Mouse (Mus musculus) bone marrow macrophage, adult 2 months (primary cell): ENCODE data around the gene Ywhab. TPM values are rescaled to one million over a fixed set of nuclear protein-coding genes. Genes with fewer than 3 reads are reported as not detected.

Source experiments
- H3K27ac ChIP-seq: 2 replicates; pipeline ENCODE4 v1.5.1; 2012; ENCODE audit warnings: low read depth, low read length; ENCODE audit not compliant: insufficient read depth
- H3K4me1 ChIP-seq: 2 replicates; pipeline ENCODE4 v1.6.1; 2012; ENCODE audit warnings: low read length; ENCODE audit not compliant: control insufficient read depth, insufficient read depth
- H3K4me3 ChIP-seq: 2 replicates; pipeline ENCODE4 v1.5.1; 2012; ENCODE audit warnings: mild to moderate bottlenecking, low read length, moderate library complexity; ENCODE audit not compliant: insufficient read depth
- CTCF ChIP-seq: IDR thresholded peaks from 2 replicates; pipeline ENCODE4 v1.5.1; 2012; ENCODE audit warnings: low read depth, mild to moderate bottlenecking, low read length, moderate library complexity
- POLR2A ChIP-seq: IDR thresholded peaks from 2 replicates; pipeline ENCODE4 v1.6.1; 2012; ENCODE audit warnings: mild to moderate bottlenecking, low read depth, low read length, borderline replicate concordance
- polyA plus RNA-seq: library from polyadenylated mRNA; stranded (reverse); fragments of >200 nt; gene quantifications from 2 replicates; pipeline ENCODE4 v1.2.4, GENCODE M21; 2012; ENCODE audit not compliant: missing spikeins, insufficient read depth, insufficient read length

Gene Ywhab
- polyA plus RNA-seq, 1 experiment: 160 TPM

DNA sequence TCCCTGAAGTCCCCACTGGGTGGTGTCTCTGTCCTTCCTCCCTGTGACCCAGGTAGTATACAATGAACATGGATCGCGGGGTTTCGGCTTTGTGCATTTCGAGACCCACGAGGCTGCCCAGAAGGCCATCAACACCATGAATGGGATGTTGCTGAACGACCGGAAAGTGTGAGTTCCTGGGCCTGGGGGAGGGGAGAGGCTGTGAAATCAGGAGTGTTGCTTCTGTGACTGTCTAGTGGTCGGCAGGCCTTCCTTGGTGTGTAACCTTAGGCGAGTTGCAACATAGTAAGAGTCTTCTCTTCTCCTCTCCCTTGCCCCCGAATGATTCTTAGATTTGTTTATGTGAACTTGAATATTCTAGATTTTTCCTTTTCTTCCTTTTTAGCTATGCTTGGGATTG, 36.4 kb downstream of the Ywhab start:
- no peak overlapping the region for H3K4me3 ChIP-seq
- H3K4me1 ChIP-seq: no peaks in the 10 kb centered on the region
- no peak overlapping the region for H3K27ac ChIP-seq
- no peak for TF ChIP-seq POLR2A
- no peak for TF ChIP-seq CTCF

DNA sequence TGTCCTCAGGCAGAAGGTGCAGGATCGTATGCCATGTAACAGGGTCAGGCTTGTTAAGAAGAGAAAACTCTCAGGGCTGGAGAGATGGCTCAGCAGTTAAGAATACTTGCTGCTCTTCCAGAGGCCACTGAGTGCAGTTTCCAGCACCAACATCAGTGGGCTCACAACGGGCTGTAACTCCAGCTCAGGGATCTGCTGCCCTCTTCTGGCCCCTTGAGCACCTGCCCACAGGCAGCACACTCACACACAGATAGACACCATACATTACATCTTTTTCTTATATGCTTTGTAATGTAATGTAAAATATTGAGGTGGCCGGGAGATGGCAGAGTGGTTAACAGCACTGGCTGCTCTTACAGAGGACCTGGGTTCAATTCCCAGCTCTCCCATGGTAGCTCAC, 38.2 kb downstream of the Ywhab start:
- H3K27ac ChIP-seq: no peak overlapping the region
- no peak overlapping the region for H3K4me3 ChIP-seq
- no peaks in the 10 kb centered on the region for H3K4me1 ChIP-seq
- TF ChIP-seq CTCF (no peak), POLR2A (no peak)

DNA sequence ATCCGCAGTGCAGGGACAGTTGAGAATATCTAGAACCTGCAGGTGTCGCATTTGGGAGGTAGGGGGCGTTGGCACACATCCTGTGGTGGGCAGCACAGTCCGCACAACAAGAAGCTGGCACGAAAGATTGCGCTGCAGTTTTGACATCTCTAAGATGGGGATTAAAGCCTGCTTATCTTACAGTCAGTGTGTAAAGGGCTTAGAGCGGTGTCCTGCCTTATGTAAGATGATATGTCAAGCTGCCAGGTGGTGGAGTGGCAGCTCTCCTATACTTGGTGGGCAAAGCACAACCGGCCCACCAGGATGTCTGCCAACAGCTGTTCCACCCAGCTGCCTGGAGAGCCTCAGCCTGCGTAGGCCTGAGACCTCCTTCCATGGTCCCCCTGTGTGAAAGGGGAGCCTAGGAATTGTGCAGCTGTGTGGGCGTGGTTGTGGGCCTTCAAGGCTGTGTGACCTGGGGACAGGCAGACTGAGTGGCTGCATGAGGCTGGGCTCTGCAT, 41.8 kb downstream of the Ywhab start:
- Histone ChIP-seq H3K4me1 (peaks cover 7% of the 10 kb centered on the region; the same call in 1 of the 2 replicates), H3K4me3 (no peak overlapping the region), H3K27ac (no peak overlapping the region)
- TF ChIP-seq POLR2A (no peak), CTCF (no peak)

DNA sequence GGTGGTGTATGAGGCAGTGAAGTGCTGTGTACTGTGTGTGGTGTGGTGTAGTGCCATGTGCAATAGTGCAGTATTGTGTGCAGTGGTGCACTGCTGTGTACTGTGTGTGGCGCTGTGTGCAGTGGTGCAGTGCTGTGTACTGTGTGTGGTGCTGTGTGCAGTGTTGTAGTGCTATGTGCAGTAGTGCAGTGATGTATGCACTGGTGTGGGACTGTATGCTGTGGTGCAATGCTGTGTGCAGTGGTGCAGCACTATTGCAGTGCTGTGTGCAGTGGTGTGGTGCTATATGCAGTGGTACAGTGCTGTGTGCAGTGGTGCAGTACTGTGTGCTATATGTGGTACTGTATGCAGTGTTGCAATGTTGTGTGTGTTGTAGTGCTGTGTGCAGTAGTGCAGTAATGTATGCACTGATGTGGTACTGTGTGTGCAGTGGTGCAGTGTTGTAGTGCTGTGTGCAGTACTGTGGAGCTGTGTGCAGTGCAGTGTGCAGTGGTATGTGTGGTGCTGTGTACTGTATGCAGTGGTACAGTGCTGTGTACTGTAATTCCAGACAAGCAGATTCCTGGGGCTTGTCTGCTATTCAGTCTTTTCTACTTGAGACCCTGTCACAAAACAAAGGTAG, 43.8 kb downstream of the Ywhab start:
- Histone ChIP-seq H3K4me3 (no peak overlapping the region), H3K27ac (no peak overlapping the region), H3K4me1 (peaks cover 7% of the 10 kb centered on the region; the same call in 1 of the 2 replicates)
- TF ChIP-seq POLR2A: no peak
- TF ChIP-seq CTCF: no peak

DNA sequence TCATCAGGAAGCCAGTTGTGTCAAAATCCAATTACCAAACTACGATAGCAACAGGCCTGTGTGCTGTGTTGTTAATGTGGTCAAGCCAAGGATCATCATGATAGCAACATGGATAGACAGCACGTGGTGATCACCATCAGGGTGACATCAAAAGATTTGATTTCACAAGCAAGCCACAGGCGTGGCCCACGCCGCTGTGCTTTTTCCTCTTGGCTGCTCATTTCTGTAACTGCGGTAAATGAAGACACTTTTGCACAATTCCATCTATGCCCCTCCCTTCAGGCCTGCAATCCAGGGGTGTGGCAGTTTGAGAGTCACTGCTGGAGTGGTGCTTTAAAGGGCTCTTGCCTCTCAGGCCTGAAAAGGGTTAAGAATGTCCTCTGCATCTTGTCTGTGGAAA, 46.2 kb downstream of the Ywhab start:
- no peak for TF ChIP-seq POLR2A
- no peak for TF ChIP-seq CTCF
- Histone ChIP-seq H3K4me1 (peaks cover 7% of the 10 kb centered on the region; the same call in 1 of the 2 replicates), H3K27ac (no peak overlapping the region), H3K4me3 (no peak overlapping the region)

GRCm38 (mm10) chr2:164041523-164041922, 46.8 kb downstream of the Ywhab start:
- TF ChIP-seq CTCF (no peak), POLR2A (no peak)
- H3K4me3 ChIP-seq: no peak overlapping the region
- H3K4me1 ChIP-seq: peaks cover 7% of the 10 kb centered on the region; the same call in 1 of the 2 replicates
- H3K27ac ChIP-seq: no peak overlapping the region

DNA sequence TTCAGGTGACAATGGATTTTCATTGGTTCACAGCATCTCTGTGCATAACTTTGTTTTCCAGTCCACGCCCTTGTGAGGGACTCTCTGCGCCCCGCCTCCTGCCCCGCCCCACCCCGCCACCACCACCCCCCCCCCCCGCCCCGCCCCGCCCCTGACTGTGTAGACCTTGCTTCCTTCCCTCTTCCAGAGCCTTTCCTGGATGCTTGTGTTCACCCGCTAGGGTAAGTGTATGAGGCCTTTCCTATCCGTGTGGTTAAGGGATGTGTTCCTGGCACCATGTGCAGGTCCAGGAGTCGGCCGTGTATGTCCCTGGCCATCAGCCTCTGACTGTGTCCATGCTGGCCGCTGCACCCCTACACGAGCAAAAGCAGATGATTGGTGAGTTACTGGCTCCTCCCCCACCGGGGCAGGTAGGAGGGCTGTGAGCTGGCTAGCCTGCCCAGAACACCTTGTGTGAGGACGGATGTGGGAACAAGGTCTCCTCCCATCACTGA, 52.5 kb downstream of the Ywhab start:
- peak overlapping the region; percentile 53 for H3K4me3 ChIP-seq
- H3K4me1 ChIP-seq: peaks cover 6% of the 10 kb centered on the region
- TF ChIP-seq CTCF (no peak), POLR2A (no peak)
- H3K27ac ChIP-seq: no peak overlapping the region

- Histone ChIP-seq H3K4me3 (no peak overlapping the region), H3K27ac (no peak overlapping the region), H3K4me1 (no peaks in the 10 kb centered on the region)
- TF ChIP-seq CTCF (no peak), POLR2A (no peak)
Measured at GRCm38 (mm10) chr2:164053767-164054166, 59.0 kb downstream of the Ywhab start.

- TF ChIP-seq CTCF (no peak), POLR2A (no peak)
- Histone ChIP-seq H3K27ac (no peak overlapping the region), H3K4me1 (no peaks in the 10 kb centered on the region), H3K4me3 (no peak overlapping the region)
Measured at GRCm38 (mm10) chr2:164054671-164055070, 59.9 kb downstream of the Ywhab start.

DNA sequence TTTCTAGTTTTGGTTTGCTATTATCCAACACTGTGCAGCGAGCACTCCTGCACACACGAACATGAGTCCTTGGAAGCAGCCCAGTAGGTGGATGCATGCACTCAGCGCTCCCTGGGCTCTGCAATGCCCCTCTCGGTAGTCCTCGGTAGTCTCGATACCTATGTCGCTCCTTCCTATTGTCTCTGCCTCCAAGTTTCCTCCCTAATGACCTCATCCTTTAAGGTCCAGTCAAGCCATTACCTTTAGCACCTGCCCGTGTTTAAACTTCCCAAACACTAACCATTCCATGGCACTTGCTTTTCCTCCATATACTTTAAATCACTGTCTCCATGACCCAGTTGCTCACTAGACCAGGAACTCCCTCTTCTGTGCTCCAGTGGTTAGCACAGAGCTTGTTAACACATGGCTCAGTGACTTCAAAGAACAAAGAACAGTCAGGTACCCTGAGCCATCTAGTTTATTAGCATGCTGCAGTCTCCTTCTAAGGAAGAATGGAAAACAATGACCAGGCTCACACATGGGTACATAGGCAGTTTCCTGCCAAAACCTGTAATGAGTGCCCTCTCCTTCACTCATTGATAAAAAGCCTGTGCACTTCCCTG, 65.0 kb downstream of the Ywhab start:
- Histone ChIP-seq H3K4me3 (no peak overlapping the region), H3K4me1 (no peaks in the 10 kb centered on the region), H3K27ac (no peak overlapping the region)
- TF ChIP-seq CTCF (no peak), POLR2A (no peak)

Other genes starting within 250 kb of the Ywhab start
- 3.3 and 5.3 TPM in 2 replicates for gene Ada, start 244.7 kb upstream of the Ywhab start, polyA plus RNA-seq
- gene Ccn5, start 174.1 kb upstream of the Ywhab start, polyA plus RNA-seq: 1.1 and 1.6 TPM in 2 replicates
- gene Kcnk15, start 141.3 kb upstream of the Ywhab start, polyA plus RNA-seq: not detected in 2 replicates
- gene Rims4, start 76.3 kb upstream of the Ywhab start, polyA plus RNA-seq: not detected in 2 replicates
- 2.5 and 3.2 TPM in 2 replicates for gene Pabpc1l, start 30.5 kb downstream of the Ywhab start, polyA plus RNA-seq
- 69.9 and 82.6 TPM in 2 replicates for gene Stk4, start 75.4 kb downstream of the Ywhab start, polyA plus RNA-seq
- 60.6 and 63.8 TPM in 2 replicates for gene Tomm34, start 76.2 kb downstream of the Ywhab start, polyA plus RNA-seq
- not detected in 2 replicates for gene Kcns1, start 176.2 kb downstream of the Ywhab start, polyA plus RNA-seq
- gene Wfdc5, start 187.8 kb downstream of the Ywhab start, polyA plus RNA-seq: not detected in 2 replicates
- gene Wfdc12, start 195.6 kb downstream of the Ywhab start, polyA plus RNA-seq: not detected in 2 replicates
- gene Wfdc15a, start 205.2 kb downstream of the Ywhab start, polyA plus RNA-seq: not detected in 2 replicates
- gene Wfdc15b, start 226.7 kb downstream of the Ywhab start, polyA plus RNA-seq: not detected in 2 replicates
- gene Svs2, start 243.5 kb downstream of the Ywhab start, polyA plus RNA-seq: not detected in 2 replicates